Mouse (Mus musculus) lung, postnatal 0 days (tissue): ENCODE data around the gene Rpl9.
A peak's percentile ranks its signal among the peaks of the same experiment; 100 is the strongest.

Experiments
- CTCF ChIP-seq: IDR thresholded peaks from 2 replicates; pipeline ENCODE4 v1.5.1; 2016; ENCODE audit warnings: antibody characterized with exemption, mild to moderate bottlenecking
- EP300 ChIP-seq: IDR thresholded peaks from 2 replicates; pipeline ENCODE4 v1.6.1; 2016; ENCODE audit warnings: antibody characterized with exemption, mild to moderate bottlenecking, control low read depth

DNA sequence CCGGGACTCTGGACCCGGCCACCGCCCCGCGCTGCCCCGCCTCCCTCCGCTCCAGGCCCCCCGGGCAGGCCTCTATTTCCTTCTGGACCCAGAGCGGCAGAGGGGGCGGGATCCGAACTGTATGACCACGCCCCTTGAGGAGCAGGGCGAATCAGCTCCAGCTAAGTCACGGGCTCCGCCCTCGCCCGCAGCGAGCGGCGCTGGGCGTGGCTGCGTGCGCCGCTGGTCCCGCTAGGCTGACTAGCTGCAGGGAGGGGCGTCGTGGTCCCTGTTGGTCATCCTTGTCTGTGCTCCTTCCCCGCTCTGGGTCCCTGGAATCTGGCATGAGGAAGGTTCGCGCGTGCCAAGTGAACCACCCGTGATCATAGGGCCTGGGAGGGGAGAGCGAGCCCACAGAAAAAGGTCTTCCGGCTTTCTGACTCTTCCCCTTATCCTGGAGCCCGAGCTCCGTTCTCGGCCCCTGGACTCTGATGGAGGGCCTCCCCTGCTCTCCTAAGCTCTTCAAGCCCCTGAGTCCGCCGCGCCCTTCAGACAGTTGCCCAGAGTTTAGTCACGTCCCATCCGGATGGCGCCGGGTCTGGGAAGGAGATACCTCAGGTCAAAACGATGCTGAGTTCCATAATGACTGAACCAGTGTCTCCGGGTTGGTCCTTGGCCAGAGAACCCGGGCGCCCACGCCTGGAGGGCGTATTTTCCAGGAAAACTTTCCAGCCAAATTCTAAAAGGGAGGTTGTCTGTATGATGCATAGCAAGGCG, 44.7 kb upstream of the Rpl9 start, which contains the start of gene Ugdh:
- TF ChIP-seq CTCF: peak; percentile 7; the same call in 1 of the 2 replicates
- peak; percentile 24; the same call in 1 of the 2 replicates for TF ChIP-seq EP300
